Mouse (Mus musculus) C2C12 (cell line): ENCODE measurements at regions not wholly inside any gene's neighbourhood (a gene's known extent, or its start where the extent isn't known, plus 50 kb on each side); places are given as distances from the start of the nearest gene placed in this dataset.

Source experiments
- CEBPB ChIP-seq: IDR thresholded peaks from one replicate; pipeline ENCODE4 v1.6.1; 2011; ENCODE audit warnings: low read depth, mild to moderate bottlenecking, control low read depth, moderate library complexity
- CTCF ChIP-seq: IDR thresholded peaks from one replicate; pipeline ENCODE4 v1.5.1; 2011; ENCODE audit not compliant: control insufficient read depth, insufficient read depth, insufficient read length
- MAX ChIP-seq: IDR thresholded peaks from one replicate; pipeline ENCODE4 v1.6.1; 2011; ENCODE audit warnings: mild to moderate bottlenecking, control low read depth
- MYOD1 ChIP-seq: IDR thresholded peaks from one replicate; pipeline ENCODE4 v1.6.1; 2011; ENCODE audit warnings: low read depth; ENCODE audit not compliant: control insufficient read depth, insufficient read length
- USF1 ChIP-seq: IDR thresholded peaks from one replicate; pipeline ENCODE4 v1.6.1; 2011; ENCODE audit warnings: low read depth, mild to moderate bottlenecking, control low read depth, moderate library complexity

DNA sequence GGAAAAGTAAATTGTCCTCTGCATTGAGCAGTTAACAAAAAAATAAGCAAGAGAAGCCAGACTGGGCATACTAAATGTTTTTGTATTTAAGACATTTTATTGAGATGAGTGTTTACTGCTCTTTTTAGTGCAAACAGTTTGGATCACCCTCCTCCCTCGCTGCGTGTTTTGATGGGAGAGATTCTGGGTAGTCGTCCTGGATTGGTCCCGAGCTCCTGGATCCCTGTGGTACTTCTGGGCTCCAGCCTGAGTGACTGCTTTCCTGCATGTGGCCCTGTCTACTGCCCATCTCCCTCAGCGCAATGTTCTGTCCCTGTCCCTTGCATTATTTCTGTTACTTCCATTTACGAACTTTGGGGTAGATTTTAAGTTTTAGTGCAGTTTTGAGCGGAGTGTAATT is 179.9 kb upstream of the Tle4 start:
- TF ChIP-seq CEBPB (no peak), CTCF (no peak), USF1 (no peak), MAX (no peak), MYOD1 (no peak)
